Mouse (Mus musculus) kidney, adult 18-20 months (tissue): Measurements from ENCODE around the gene Anks6.
"Not testable (repeated sequence)": the region's sequence is repeated elsewhere in the genome, so short reads cannot be mapped to it uniquely, and the experiment has no call there.

ENCODE experiments used
- DNase-seq: peaks from one replicate; pipeline ENCODE4 v3.0.0; 2021

Anks6 gene

DNA sequence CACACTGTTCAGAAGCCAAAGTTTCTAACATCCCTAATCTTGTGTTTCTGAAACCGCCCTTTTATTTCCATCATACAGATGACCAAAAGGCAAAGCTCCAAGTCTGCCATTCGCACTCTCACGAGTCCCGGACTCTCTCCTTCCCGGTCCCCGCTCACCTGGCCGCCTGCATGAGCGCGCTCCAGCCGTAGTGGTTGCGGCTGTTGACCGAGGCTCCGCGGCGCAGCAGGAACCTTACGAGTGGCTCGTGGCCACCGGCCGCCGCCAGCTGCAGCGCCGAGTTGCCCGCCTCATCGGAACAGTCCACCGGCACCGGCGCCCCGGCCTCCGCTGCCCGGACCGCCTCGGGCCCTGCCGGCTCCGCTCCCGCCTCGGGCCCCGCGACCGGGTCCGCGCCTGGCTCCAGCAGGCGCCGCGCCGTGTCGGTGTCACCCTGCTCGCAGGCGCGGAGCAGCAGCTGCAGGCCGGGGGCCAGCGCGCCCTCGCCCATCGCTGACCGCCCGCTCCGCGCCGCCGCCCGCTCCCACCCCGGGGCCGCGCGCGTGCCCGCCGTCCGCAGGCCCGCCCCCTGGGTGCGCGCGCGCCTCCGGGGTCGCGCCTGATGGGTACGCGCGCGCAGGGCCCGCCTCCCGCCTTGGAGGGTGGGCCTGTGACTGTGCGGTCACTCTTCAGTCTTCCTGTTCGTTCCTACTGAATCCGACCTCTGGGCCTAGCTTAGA is at the start of gene Anks6:
Gene Anks6, minus strand, starts transcription at position 637 of the 719 bp plus-strand sequence.
- DNase-seq, result peak; percentile 83

DNA sequence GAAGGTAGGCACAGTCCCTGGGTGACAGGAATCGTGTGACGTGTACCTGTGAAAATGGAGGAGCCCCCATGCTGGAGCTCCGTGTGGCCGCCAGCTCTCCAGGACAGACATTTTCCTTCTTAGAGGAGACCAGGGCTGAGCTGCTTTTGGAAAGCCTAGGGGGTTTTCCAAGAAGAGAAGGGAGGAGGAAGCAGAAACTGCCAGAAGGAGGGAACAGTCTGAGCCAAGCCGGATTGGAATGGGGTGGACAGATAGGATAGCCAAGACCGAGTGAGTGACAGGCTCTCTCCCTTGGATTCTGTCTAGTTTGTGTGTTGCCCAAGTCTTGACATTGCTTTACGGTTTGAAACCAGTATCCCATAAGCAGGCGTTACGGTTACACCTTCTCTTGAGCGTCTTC is 46.3 kb upstream of the Anks6 start:
- no peak for DNase-seq

DNA sequence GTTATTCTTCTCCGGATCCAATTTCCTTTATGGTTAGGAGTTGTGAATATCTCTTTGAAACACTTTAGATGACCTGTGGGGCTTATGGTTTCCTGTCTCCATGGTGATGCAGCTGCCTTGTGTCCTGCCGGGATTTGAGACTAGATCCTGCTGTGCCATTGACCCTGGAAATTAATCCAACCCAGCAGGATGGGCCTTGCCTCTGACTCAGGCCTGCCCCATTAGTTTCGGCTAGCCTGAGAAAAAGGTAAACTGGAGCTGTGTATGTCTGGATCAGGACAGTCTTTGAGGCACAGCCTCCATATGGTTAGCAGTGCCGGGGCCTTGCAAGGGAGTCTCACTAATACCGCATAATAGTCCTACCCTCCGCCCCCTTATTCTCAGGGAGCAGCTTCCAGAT is 36.4 kb upstream of the Anks6 start:
- no peak for DNase-seq

DNA sequence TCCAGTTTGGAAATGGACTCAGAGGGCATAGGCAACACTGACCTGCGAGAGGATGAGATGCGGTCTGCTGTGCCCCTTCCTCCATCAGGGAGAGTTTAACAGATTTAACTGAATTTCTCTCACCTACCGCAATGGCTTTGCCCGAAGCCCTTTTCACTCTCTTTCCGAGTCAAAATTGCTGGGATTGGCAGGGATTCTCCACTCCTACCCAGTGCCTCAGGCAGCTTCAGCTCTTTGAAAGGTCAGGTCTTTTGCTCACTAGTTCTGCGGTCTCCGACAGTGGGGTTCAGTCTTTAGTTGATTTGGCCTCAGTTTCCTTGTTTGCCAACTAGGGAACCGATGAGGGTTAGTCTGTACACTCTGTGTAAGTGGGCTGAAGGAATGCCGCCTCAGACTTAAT is 35.9 kb upstream of the Anks6 start:
- DNase-seq, result no peak

DNA sequence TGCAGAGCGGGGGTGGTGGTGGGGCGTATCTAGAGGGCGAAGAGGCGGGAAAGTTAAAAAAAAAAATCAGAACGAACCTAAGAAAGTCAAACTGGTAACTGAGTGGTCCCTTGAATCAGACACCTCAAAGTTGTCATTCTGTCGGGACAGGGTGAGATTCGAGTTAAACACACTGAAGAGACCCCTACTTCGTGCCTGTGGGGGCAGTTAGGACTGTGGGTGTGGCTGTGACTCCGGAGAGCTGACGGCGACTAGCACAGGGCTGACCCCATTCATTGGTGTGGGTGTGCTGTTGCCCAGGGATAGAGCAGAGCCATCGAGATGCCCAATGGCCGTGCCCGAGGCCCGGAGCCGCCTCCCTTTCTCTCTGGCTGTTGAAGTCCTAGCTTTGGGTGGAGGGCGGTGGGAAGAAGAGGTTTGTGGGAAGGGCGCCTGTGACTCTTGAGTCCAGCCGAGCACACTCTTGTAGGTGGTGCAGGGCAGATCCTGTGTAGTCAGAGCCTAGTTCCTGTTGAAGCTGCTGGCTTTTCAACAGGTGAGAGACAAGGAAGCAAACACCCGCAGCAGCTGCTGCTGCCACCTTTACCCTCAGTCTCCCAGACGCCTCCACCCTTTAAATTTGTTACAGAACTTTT is 35.3 kb upstream of the Anks6 start:
- peak; percentile 9 for DNase-seq

DNA sequence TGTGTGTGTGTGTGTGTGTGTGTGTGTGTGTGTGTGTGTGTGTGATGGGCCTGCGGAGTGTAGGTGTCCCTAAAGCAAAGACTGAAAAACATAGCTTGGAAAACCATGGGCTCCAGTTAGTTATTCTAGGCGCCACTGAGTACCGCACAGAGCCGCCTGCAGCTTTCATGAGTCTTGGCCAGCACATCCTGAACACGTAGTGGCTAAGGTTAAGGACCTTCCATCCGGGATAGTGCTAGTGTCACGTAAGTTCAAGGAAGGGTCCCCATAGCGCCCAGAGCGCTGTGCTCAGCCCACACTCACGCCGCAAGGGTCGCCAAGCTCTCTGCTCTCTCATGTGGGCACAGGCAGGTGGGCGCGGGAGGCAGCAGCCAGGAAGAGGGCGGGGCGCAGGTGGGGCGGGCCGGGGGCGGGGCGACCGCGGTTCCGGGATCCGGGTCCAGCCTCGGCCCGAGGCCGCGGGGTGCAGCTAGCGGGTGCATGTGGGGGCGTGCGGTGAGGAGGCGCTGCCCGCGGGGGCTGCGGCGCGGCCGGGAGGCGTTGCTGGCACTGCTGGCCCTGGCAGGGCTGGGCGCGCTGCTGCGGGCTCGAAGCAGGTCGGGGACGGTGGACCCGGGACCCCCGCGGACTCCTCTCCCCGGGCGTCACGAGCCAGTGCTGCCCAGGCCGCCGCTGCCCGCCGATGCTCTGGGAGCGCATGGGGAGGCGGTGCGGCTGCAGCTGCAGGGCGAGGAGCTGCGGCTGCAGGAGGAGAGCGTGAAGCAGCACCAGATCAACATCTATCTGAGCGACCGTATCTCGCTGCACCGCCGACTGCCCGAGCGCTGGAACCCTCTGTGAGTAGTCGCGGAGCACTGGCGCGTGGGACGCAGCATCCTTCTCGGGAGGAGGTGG is 34.5 kb upstream of the Anks6 start, which contains the start of gene Galnt12:
Gene Galnt12, plus strand, starts transcription at position 417 of the 894 bp plus-strand sequence.
- peak; percentile 27 for DNase-seq

DNA sequence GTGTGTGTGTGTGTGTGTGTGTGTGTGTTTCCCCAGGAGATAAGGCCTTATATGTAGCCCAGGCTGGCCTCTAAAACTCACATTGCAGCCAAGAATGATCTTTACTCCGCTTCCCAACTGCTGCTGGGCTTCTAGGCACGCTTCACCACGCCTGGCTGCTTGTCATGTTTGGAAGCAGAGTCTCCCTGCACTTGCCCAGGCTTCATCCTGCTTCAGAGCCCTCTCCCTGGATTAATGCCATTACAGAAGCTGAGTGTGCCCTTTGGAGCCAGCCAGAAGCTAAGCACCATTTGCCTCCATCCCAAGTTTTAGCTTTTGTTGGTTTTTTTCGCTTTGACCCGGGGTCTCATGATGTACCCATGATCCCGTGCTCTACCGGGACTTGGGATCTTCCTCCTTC is 31.4 kb upstream of the Anks6 start:
- peak; percentile 22 for DNase-seq

DNA sequence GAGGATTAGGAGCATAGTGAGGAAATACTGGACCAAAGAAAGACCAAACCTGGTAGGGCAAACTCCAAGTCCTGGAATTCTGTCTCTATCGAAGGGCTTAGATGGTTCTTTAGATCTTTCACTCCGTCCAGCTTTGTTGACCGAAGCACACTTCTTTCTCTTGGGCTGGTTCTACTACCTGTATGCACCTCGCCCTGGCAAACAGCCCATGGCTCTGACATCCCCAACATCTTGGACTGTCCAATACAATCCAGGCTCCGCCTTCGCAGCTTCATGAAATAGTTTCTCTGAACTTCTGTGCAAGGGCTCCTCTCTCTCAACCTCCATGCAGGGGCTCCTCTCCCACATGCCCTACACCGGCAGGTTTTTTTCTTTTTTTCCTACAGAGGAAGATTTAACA is 26.6 kb upstream of the Anks6 start:
- no peak for DNase-seq

DNA sequence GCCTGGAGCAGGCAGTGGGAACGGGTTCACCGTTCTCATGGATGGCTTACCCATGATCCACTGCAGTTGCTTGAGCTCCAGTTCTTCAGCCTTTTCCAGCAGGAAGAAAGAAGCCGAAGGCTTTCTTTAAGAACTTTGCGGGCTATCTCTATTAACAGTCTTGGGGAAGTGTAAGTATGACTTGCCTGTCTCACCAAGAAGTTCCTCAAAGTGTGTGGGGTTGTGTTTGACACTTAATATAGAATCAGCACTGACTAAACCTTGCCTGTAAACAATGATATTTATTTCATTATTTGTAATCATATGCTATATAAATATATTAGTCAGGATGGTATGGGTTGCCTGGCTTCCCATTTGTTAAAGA is 23.4 kb upstream of the Anks6 start:
- no peak for DNase-seq

DNA sequence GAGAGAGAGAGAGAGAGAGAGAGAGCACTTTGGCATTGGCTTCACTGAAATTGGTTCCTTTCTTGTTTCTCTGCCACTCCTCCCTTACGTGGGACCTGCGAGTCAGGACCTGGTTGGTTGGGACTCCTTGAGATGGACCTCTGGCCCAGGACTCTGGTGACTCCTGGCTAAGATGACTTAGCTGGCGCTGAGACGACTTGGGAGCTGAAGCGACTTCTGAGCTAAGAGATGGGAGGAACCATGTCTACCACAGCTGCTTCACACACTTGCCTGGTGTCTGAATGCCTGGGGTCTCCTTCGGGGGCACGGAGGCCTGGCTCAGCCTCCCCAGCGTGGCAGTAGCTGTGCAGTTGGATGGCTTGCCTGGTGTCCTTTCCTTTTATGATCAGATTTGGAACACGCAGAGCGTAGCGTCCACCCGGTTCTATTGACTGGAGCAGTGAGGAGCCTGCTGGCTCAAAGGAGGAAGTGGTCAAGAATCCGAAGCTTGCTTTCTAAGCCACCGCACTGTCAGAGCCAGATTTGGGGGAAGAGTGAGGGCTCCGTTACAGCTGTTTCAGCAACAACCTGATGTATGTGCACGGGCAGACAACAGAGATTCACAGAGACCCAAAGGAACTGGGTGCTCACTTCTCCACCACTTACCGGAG is 22.9 kb upstream of the Anks6 start:
- no peak for DNase-seq

DNA sequence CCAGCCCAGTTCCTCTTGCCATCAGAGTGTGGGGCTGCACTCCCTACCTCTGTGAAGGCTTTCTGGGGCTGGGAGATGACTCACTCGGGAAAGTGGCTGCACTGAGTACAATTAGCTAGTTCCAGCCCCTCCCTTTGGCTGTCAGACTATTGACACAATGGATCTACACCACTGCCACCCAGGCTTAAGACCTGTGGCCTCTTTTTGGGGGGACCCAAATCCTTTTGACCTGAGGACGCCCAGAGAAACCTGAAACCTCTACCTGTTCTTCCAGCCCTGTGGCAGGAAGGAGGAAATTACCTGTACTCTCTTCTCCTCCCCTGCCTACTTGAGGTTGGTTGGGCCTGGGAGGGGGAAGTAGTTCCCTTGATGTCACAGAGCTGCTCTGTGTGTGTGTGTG is 17.8 kb upstream of the Anks6 start:
- no peak for DNase-seq

DNA sequence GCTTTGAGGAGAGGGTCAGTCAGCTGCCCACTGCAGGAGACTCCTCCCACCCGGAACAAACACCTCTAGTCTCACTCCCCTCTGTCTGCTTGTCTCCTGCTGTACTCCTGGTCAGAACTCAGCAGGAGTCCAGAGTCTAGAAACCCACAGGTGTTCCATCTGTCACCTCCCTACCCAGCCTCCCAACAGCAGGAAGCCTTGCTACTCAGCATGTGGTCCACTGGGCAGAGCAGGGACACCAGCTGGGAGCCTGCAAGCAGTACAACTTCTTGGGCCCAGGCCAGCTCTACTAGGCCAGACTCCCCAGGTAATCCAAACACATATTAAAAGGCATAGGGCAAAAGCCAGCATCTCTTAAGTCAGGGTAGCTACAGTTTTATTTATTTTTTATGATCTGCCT is 3.7 kb upstream of the Anks6 start:
- no peak for DNase-seq

DNA sequence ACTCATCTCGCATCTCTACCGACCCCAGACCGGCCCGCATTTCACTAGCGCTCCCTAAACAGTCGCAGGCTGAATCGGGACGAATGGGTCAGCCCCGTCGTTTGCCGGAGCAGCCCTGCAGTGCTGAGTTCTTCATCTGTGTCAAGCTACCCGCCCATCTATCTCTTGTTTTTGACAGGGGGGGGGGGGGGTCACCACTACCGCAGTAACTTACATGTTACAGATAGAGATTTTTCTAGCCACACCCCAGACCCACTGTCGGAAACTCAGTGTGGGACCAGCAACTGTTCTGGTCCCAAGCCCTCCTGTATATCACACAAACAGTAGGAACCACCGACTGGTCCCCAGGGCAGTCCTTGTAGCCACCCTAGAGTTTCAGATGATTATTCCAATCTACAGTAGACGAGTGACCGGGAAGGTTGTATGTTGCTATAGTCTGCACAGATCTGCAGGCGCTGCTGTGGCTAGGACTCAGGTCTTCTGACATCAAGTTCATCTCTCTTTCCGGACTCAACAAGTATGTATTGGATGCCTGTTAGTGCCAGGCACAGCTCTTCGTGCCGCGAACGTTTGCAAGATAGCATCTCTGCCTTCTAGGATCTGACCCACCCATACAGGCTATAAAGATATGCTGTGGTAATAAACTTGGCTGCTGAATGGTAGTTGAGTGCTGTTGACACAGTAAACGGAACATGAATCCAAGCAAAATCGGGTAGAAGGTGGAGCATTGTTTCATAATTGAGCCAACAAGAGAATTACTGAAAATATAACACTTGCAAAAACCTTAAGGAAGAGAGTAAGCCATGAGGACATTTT is 491 bp upstream of the Anks6 start:
- DNase-seq, result no peak

DNA sequence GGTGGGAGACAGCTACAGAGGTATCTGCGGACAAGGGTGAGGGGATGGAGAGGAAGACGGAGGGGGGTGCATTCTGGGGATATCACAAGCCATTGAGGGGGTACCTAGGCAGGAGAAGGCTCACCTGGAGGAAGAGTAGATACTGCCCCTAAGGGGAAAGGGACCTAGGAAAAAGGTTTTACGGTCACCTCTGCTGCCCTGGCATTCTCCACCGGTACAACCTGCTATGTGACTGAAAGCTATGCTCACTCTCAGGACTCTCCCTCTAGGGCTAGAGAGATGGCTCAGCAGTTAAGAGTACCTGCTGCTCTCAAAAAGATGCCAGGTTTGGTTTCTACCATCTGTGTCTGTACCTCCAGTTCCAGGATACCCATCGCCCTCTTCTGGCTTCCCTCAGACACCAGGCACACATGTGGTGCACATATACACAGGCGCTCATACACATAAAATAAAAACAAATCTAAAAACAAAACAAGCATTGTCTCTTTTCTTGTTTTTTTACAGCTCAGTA is 1.6 kb downstream of the Anks6 start:
- no peak for DNase-seq

DNA sequence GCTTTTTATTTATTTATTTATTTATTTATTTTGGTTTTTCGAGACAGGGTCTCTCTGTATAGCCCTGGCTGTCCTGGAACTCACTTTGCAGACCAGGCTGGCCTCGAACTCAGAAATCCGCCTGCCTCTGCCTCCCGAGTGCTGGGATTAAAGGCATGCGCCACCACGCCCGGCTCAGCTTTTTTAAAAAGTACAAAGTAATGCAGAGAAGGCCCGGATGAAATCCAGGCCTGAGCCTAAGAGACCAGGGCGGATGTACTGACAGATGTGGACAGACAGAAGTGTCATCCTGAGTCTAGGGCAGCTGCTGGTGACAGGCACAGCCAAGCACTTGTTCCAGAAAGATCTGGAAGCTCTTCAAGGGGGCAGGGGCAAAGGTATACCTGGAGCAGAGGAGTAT is 2.1 kb downstream of the Anks6 start:
- not testable (repeated sequence) for DNase-seq

DNA sequence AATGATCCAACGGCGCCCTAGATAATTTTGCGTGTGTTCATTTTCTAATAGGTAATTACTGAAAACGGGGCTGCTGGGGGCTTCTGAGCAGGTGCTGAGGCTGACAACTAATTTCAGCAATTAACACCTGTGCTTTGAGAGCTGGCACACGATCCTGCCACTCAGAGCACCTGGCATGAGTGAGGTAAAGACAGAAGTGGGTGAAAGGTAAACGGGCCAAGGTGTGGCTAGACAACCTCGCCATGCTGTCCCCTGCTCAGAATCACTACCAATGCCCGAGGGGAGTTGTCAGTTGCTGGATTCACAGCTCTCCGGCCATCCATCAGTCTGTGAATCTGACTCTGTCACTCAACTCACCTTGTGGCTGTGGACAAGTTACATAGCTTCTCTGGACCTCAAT is 5.3 kb downstream of the Anks6 start:
- DNase-seq, result peak; percentile 55

DNA sequence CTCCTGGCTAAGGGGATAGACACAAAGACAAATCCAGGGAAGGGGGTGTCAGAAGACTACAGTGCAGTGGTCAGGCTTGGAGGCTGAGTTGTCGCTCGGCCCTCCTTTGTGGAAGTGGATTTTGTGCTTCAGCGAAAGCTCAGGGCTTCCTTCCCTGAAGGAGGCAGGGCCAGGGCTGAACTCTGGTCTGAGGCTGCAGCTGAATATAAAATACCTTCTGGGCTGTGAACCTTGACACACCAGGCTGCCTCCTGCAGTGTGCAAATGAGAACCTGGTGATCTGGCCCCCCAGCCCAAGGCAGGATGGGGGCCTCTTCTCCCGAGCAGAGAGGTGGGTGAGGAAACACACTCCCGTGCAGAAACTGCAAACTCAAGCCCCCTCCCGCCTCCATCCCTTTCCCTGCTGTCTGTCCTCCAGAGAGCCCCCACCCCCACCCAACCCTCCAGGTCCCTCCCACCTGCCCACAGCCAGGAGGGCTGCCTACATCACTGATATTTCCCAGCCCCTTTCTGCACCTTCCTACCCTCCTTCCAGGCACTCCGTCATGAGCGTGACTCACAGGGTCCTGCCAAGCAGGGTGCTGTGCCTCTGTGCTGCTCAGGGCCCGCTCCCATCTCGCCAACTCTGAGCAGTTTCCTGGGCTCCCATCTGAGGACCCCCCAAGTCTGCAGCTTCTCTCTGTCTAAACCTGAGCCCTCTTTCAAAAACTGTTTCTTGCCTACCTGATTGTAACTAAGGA is 6.4 kb downstream of the Anks6 start:
- peak; percentile 79 for DNase-seq

DNA sequence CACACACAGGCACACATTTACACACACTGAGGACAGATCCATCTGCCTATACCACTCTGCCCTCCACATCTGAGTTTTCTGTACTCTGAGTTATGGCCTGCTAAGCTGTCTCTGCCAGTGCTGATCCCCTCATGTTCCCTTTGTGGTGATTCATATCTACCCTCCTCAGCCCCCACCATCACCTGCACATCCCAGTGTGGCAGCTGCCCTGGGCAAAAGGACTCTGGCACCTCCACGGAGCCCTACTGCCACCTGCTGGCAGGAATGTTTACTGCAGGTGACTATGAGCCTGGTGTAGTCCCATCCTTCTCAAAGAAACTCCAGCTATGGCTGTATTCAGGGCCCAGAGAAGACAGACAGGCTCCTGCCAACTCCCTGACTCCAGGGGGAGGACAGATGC is 7.1 kb downstream of the Anks6 start:
- peak; percentile 95 for DNase-seq

DNA sequence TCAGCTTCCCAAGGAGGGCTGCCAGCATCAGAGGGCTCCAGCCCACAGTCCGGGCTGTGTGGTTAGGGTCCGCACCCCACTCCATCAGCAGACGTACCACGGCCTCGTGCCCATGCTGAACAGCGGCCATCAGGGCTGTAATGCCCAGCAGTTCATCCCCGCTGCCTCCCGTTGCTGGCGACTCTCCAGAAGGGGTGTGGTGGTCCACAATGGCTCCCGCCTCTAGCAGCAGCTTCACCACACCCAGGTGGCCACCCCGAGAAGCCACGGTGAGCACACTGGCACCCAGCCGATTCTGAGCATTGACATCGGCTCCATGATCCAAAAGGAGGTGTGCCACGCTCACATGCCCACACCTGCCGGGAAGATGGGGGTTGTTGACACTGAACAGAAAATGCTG is 8.0 kb downstream of the Anks6 start:
- DNase-seq, result peak; percentile 44

DNA sequence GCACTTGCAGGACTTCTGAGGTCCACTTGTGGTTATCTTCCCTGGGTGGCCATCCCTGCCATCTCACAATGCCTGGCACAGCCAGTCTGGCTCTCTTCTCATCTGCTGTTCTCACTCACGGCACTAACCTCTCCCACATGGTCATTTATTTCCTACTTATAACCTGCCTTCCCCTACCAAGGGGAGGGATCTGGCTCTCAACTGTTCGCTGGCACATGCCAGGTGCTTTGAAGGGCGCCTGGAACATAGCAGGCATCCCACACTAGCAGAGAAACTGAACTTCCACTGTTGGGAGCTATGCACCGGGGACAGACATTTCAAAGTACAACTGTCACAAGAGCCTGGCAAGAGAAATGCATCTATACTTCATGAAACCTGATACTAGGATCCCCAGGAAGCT is 9.5 kb downstream of the Anks6 start:
- DNase-seq, result no peak

DNA sequence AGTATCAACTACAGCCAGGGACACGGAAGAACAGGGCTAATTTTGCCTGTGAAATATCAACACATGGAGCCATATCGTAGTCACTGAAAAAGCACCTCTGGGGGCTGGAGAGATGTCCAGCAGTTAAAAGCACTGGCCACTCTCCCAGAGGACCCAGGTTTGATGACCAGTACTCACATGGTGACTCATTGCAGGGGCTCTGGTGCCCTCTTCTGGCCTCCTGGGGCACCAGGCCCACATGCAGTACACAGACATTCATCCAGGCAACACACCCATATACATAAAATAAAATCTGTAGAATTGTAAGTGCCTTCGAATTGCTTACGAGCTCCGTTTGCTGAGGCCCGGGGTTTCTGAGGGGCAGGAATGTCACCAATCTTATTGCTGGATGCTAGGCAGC is 10.3 kb downstream of the Anks6 start:
- peak; percentile 52 for DNase-seq
